Comparison of ENCODE assay signal across 19 mouse cellular contexts in the genomic region with DNA sequence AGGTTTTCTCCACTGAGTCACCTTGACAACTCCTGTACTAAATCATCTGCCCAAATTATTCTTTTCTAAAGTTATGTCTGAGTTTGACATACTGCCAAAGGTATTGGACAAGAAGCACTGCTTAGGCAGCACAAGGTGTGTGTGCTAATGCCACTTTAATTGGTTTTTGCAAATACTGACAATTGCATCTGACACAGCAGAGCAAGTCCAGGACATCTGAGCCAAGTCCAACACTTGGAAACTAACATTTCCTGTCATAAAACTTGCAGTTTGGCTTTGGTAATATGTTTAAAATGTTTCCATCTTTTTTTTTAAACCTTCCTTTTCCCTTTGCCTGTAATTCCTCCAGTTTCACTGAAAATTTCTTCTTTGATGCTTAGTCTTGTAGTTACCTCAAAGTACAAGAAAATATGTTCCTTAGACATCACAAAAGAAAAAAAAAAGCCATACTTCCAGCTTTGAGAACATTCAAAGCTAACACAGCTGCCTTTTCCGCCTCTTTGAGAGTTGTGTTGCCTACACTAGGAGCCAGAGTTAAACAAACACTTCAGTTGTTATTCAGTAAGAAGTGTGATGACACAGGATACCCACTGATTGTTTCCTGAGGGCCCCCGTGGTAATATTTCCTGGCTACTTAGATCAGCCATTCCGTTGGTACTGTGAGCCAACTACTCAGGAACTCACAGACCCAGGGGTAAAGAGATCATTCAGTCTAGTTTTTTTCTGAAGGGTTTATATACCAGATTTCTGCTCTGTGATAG. TPM values are rescaled to one million over a fixed set of nuclear protein-coding genes. Genes with fewer than 3 reads are reported as not detected.
DNase-seq lines count a peak whose midpoint lies in the region; ATAC-seq and TF ChIP-seq lines count a peak whose summit lies in the region.
"Had no signal": no experiment of that assay in that cellular context is flagged by ENCODE, and none has a peak within 500 bp of the region (broad histone marks: within the 10 kb centered on the region; RNA-seq: fewer than 3 reads in every experiment).

No protein-coding gene starts in this region.

- peak; percentile 44 for DNase-seq in embryonic facial prominence, embryonic 14.5 days (ENCODE audit: low spot score)
- DNase-seq in embryonic facial prominence, embryonic 10.5 days (ENCODE audit: low spot score): no peak
- no peak for DNase-seq in liver, postnatal 0 days
- DNase-seq in liver: no peak
- DNase-seq in limb, embryonic 14.5 days (ENCODE audit: low spot score): peak; percentile 69
- DNase-seq in lung, postnatal 36 days: peak; percentile 62
- DNase-seq in retina, embryonic 14.5 days (ENCODE audit: low spot score): no peak
- DNase-seq: adrenal gland, postnatal 14 days; cerebellum, adult 11-12 months; cerebellum, postnatal 25 days; kidney, adult 18-20 months; retina, postnatal 1 day; thymus, postnatal 14 days had no signal

- TF ChIP-seq CTCF in liver, postnatal 0 days (IDR thresholded peaks at IDR 0.05; ENCODE audit: low read depth): no peak

- no peak for ATAC-seq in embryonic facial prominence, embryonic 14.5 days (ENCODE audit: low read depth)
- ATAC-seq in liver, postnatal 0 days: no peak
- ATAC-seq in limb, embryonic 14.5 days (ENCODE audit: low FRiP score, low read depth): peak; percentile 50
- ATAC-seq: forebrain, embryonic 13.5 days; hindbrain, postnatal 0 days had no signal

- H3K4me3 ChIP-seq in embryonic facial prominence, embryonic 14.5 days (ENCODE audit: low read depth, low read length): no peak overlapping the region
- H3K4me3 ChIP-seq in embryonic facial prominence, embryonic 10.5 days: no peak overlapping the region
- no peak overlapping the region for H3K4me3 ChIP-seq in liver, postnatal 0 days (ENCODE audit: low read depth, low read length)
- H3K4me3 ChIP-seq in limb, embryonic 14.5 days (replicated peaks; ENCODE audit: low read length): no peak overlapping the region
- H3K4me3 ChIP-seq: forebrain, embryonic 13.5 days; limb, embryonic 12.5 days; midbrain, embryonic 10.5 days had no signal

- peaks cover 4% of the 10 kb centered on the region; the same call in 1 of the 2 replicates for H3K4me1 ChIP-seq in embryonic facial prominence, embryonic 14.5 days (ENCODE audit: control insufficient read depth, insufficient read depth, low read length)
- H3K4me1 ChIP-seq in embryonic facial prominence, embryonic 10.5 days: no peaks in the 10 kb centered on the region
- H3K4me1 ChIP-seq in liver, postnatal 0 days (ENCODE audit: insufficient read depth): peaks cover 6% of the 10 kb centered on the region
- peaks cover 6% of the 10 kb centered on the region for H3K4me1 ChIP-seq in limb, embryonic 14.5 days (ENCODE audit: control insufficient read depth, insufficient read depth, low read length)
- H3K4me1 ChIP-seq: forebrain, embryonic 13.5 days; limb, embryonic 12.5 days; midbrain, embryonic 10.5 days had no signal

- no peaks in the 10 kb centered on the region for H3K9me3 ChIP-seq in embryonic facial prominence, embryonic 14.5 days (ENCODE audit: control insufficient read depth, low read length)
- H3K9me3 ChIP-seq in embryonic facial prominence, embryonic 10.5 days: no peaks in the 10 kb centered on the region
- no peaks in the 10 kb centered on the region for H3K9me3 ChIP-seq in liver, postnatal 0 days (ENCODE audit: low read length)
- H3K9me3 ChIP-seq in limb, embryonic 14.5 days (ENCODE audit: control insufficient read depth, low read length): no peaks in the 10 kb centered on the region
- H3K9me3 ChIP-seq: forebrain, embryonic 13.5 days had no signal

- no peak overlapping the region for H3K9ac ChIP-seq in embryonic facial prominence, embryonic 14.5 days (ENCODE audit: low read depth, low read length)
- H3K9ac ChIP-seq in liver, postnatal 0 days (replicated peaks): no peak overlapping the region
- H3K9ac ChIP-seq in limb, embryonic 14.5 days (ENCODE audit: low read depth, low read length, severe bottlenecking): no peak overlapping the region
- H3K9ac ChIP-seq: forebrain, embryonic 13.5 days; limb, embryonic 12.5 days had no signal

- no peak for TF ChIP-seq POLR2A in limb, embryonic 14.5 days (IDR thresholded peaks at IDR 0.05; ENCODE audit: borderline replicate concordance, extremely low read depth, insufficient read depth, insufficient read length)

- TF ChIP-seq EP300 in liver, postnatal 0 days (IDR thresholded peaks at IDR 0.05; ENCODE audit: low read depth): no peak

- H3K27ac ChIP-seq in embryonic facial prominence, embryonic 14.5 days (replicated peaks; ENCODE audit: low read depth, low read length): peak overlapping the region; percentile 15; the same call in 1 of the 2 replicates
- no peak overlapping the region for H3K27ac ChIP-seq in embryonic facial prominence, embryonic 10.5 days (replicated peaks)
- peak overlapping the region; percentile 39; the same call in 1 of the 2 replicates for H3K27ac ChIP-seq in liver, postnatal 0 days (ENCODE audit: low read depth)
- H3K27ac ChIP-seq in limb, embryonic 14.5 days (replicated peaks; ENCODE audit: low read depth, low read length): no peak overlapping the region
- H3K27ac ChIP-seq: forebrain, embryonic 13.5 days; hindbrain, postnatal 0 days; limb, embryonic 12.5 days; macrophage; midbrain, embryonic 10.5 days had no signal

- WGBS in embryonic facial prominence, embryonic 14.5 days: 28% methylated on average over 3 of the region's 3 CpGs
- 54% methylated on average over 3 of the region's 3 CpGs for WGBS in embryonic facial prominence, embryonic 10.5 days
- WGBS in liver, postnatal 0 days (ENCODE audit: insufficient replicate concordance): 31% methylated on average over 3 of the region's 3 CpGs
- WGBS in limb, embryonic 14.5 days: 40% methylated on average over 3 of the region's 3 CpGs

- H3K36me3 ChIP-seq in embryonic facial prominence, embryonic 14.5 days (ENCODE audit: control insufficient read depth, insufficient read depth, low read length): no peaks in the 10 kb centered on the region
- H3K36me3 ChIP-seq in embryonic facial prominence, embryonic 10.5 days (replicated peaks): no peaks in the 10 kb centered on the region
- no peaks in the 10 kb centered on the region; the same call in 1 of the 2 replicates for H3K36me3 ChIP-seq in liver, postnatal 0 days (replicated peaks; ENCODE audit: insufficient read depth, low read length)
- no peaks in the 10 kb centered on the region for H3K36me3 ChIP-seq in limb, embryonic 14.5 days (ENCODE audit: control insufficient read depth, insufficient read depth, low read length)
- H3K36me3 ChIP-seq: G1E; limb, embryonic 12.5 days; midbrain, embryonic 10.5 days had no signal

- H3K27me3 ChIP-seq in embryonic facial prominence, embryonic 14.5 days (replicated peaks; ENCODE audit: control insufficient read depth, insufficient read depth, low read length): no peaks in the 10 kb centered on the region
- no peaks in the 10 kb centered on the region for H3K27me3 ChIP-seq in embryonic facial prominence, embryonic 10.5 days (replicated peaks; ENCODE audit: low read depth, poor library complexity, severe bottlenecking)
- no peaks in the 10 kb centered on the region for H3K27me3 ChIP-seq in liver, postnatal 0 days (ENCODE audit: insufficient read depth, low read length)
- H3K27me3 ChIP-seq in limb, embryonic 14.5 days (ENCODE audit: control insufficient read depth, insufficient read depth, low read length): no peaks in the 10 kb centered on the region
- H3K27me3 ChIP-seq: forebrain, embryonic 13.5 days; limb, embryonic 12.5 days had no signal

- H3K4me2 ChIP-seq in embryonic facial prominence, embryonic 14.5 days (ENCODE audit: low read depth, low read length): no peak overlapping the region
- H3K4me2 ChIP-seq in liver, postnatal 0 days (ENCODE audit: low read depth, low read length): no peak overlapping the region
- no peak overlapping the region for H3K4me2 ChIP-seq in limb, embryonic 14.5 days (replicated peaks; ENCODE audit: low read depth, low read length, severe bottlenecking)
- H3K4me2 ChIP-seq: forebrain, embryonic 13.5 days; limb, embryonic 12.5 days had no signal

RNA-seq across cellular contexts. Expression of gene Gtpbp4, which starts 47.6 kb away (rescaled TPM):
- polyA plus RNA-seq in embryonic facial prominence, embryonic 14.5 days (2014; fragmentation: Nextera tagmentation; extraction: Ambion mirVana): 75.6 and 78.2 TPM in 2 replicates
- 118 and 120 TPM in 2 replicates for polyA plus RNA-seq in embryonic facial prominence, embryonic 10.5 days (2016; fragmentation: Nextera tagmentation; extraction: Ambion mirVana)
- 35.7 and 38.9 TPM in 2 replicates for polyA plus RNA-seq in liver, postnatal 0 days (2015; fragmentation: Nextera tagmentation; extraction: Ambion mirVana)
- polyA plus RNA-seq in limb, embryonic 14.5 days (2012; rRNA removed): 21.0 and 30.6 TPM in 2 replicates
- 76.1 and 78.3 TPM in 2 replicates for polyA plus RNA-seq in limb, embryonic 14.5 days (2014; fragmentation: Nextera tagmentation; extraction: Ambion mirVana)

RNA-seq across cellular contexts. Expression of gene Larp4b, which starts 50.2 kb away (rescaled TPM):
- polyA plus RNA-seq in embryonic facial prominence, embryonic 14.5 days (2014; fragmentation: Nextera tagmentation; extraction: Ambion mirVana): 43.7 and 45.1 TPM in 2 replicates
- 34.3 TPM in 2 replicates for polyA plus RNA-seq in embryonic facial prominence, embryonic 10.5 days (2016; fragmentation: Nextera tagmentation; extraction: Ambion mirVana)
- polyA plus RNA-seq in liver, postnatal 0 days (2015; fragmentation: Nextera tagmentation; extraction: Ambion mirVana): 17.4 and 20.3 TPM in 2 replicates
- polyA plus RNA-seq in limb, embryonic 14.5 days (2012; rRNA removed): 22.6 and 23.9 TPM in 2 replicates
- polyA plus RNA-seq in limb, embryonic 14.5 days (2014; fragmentation: Nextera tagmentation; extraction: Ambion mirVana): 40.0 and 40.9 TPM in 2 replicates

Comparison
In these comparisons a context has a peak if more than half of its experiments do, and no peak if none do; other contexts are left out.
1. DNase-seq: peak in embryonic facial prominence, embryonic 14.5 days (single experiment), limb, embryonic 14.5 days (single experiment) and lung, postnatal 36 days (single experiment); none in embryonic facial prominence, embryonic 10.5 days (single experiment), liver, postnatal 0 days (single experiment), liver (single experiment) and retina, embryonic 14.5 days (single experiment).
2. H3K27ac ChIP-seq: peak in embryonic facial prominence, embryonic 14.5 days (single experiment) and liver, postnatal 0 days (single experiment); none in embryonic facial prominence, embryonic 10.5 days (single experiment) and limb, embryonic 14.5 days (single experiment).